Mouse (Mus musculus) liver, embryonic 14.5 days (tissue): ENCODE data around the gene Qrich2.

Experiments used
- CTCF ChIP-seq: IDR thresholded peaks from 2 replicates; pipeline ENCODE4 v1.5.1; 2016; ENCODE audit warnings: antibody characterized with exemption, low read depth, control low read depth
- EP300 ChIP-seq: IDR thresholded peaks from 2 replicates; pipeline ENCODE4 v1.6.1; 2016; ENCODE audit warnings: antibody characterized with exemption, low read depth

- TF ChIP-seq EP300 (no peak), CTCF (no peak)
These were observed 42.0 kb downstream of the Qrich2 start for GRCm38 (mm10) chr11:116423782-116424620.
